Mouse (Mus musculus) small intestine, adult 2 months (tissue): ENCODE results near the gene Ifnab. TPM values are rescaled to one million over a fixed set of nuclear protein-coding genes. Genes with fewer than 3 reads are reported as not detected.

Source experiments
- H3K27ac ChIP-seq: fragments of 200-500 bp; 2 replicates; pipeline ENCODE4 v1.5.1; 2012; ENCODE audit warnings: low read depth, low read length, control low read depth, inconsistent platforms; ENCODE audit not compliant: insufficient read depth
- H3K27me3 ChIP-seq: fragments of 200-500 bp; 2 replicates; pipeline ENCODE4 v1.6.1; 2012; ENCODE audit warnings: mild to moderate bottlenecking, moderate library complexity, low read length, inconsistent platforms; ENCODE audit not compliant: control insufficient read depth, insufficient read depth
- H3K36me3 ChIP-seq: fragments of 200-500 bp; 2 replicates; pipeline ENCODE4 v1.6.1; 2012; ENCODE audit warnings: mild to moderate bottlenecking, low read length, control low read depth, inconsistent platforms; ENCODE audit not compliant: control insufficient read depth, insufficient read depth
- H3K4me1 ChIP-seq: fragments of 200-500 bp; 2 replicates; pipeline ENCODE4 v1.6.1; 2012; ENCODE audit warnings: low read length, inconsistent platforms, mixed read lengths; ENCODE audit not compliant: control insufficient read depth, insufficient read depth, insufficient read length
- H3K4me3 ChIP-seq: fragments of 200-500 bp; 2 replicates; pipeline ENCODE4 v1.5.1; 2012; ENCODE audit warnings: low read depth, mild to moderate bottlenecking, control low read depth, inconsistent platforms, low read length, moderate library complexity
- CTCF ChIP-seq: fragments of 200-500 bp; IDR thresholded peaks from 2 replicates; pipeline ENCODE4 v1.5.1; 2012; ENCODE audit warnings: low read depth, mild to moderate bottlenecking, control low read depth, inconsistent platforms, low read length, moderate library complexity, mixed read lengths; ENCODE audit not compliant: insufficient replicate concordance, insufficient read length; ENCODE audit errors: extremely low read depth
- POLR2A ChIP-seq: fragments of 200-500 bp; IDR thresholded peaks from 2 replicates; pipeline ENCODE4 v1.6.1; 2012; ENCODE audit warnings: low read depth, mild to moderate bottlenecking, control low read depth, inconsistent platforms, low read length, moderate library complexity
- WGBS: fragments of 180-500 bp; shearing (Covaris S2); methylation state at CpG from one replicate; pipeline ENCODE4 v1.1.7; 2018; 5-methylcytosine and 5-hydroxymethylcytosine counted together
- polyA plus RNA-seq: library from polyadenylated mRNA; depleted of rRNA; stranded (reverse); fragments of >200 nt; gene quantifications from 2 replicates; pipeline ENCODE4 v1.2.3, GENCODE M21; 2012

The Ifnab gene
- polyA plus RNA-seq, 1 experiment = not detected

GRCm38 (mm10) chr4:88697753-88698152 lies 6.6 kb upstream of the Ifnab start:
- TF ChIP-seq POLR2A = no peak
- no peak for TF ChIP-seq CTCF
- Histone ChIP-seq H3K36me3 (no peaks in the 10 kb centered on the region), H3K27ac (no peak overlapping the region), H3K4me1 (no peaks in the 10 kb centered on the region), H3K4me3 (no peak overlapping the region), H3K27me3 (no peaks in the 10 kb centered on the region)
- 53% methylated on average over 4 of the region's 4 CpGs for WGBS

GRCm38 (mm10) chr4:88697108-88697507 lies 5.9 kb upstream of the Ifnab start:
- no peaks in the 10 kb centered on the region for H3K27me3 ChIP-seq
- H3K27ac ChIP-seq = no peak overlapping the region
- H3K36me3 ChIP-seq = no peaks in the 10 kb centered on the region
- TF ChIP-seq CTCF (no peak), POLR2A (no peak)
- 61% methylated on average over 6 of the region's 6 CpGs for WGBS
- H3K4me3 ChIP-seq = no peak overlapping the region
- no peaks in the 10 kb centered on the region for H3K4me1 ChIP-seq

GRCm38 (mm10) chr4:88696237-88696884 lies 5.2 kb upstream of the Ifnab start:
- no peak for TF ChIP-seq POLR2A
- peak; percentile 99 for TF ChIP-seq CTCF
- H3K27ac ChIP-seq = no peak overlapping the region
- WGBS = 30% methylated on average over 3 of the region's 3 CpGs
- H3K4me1 ChIP-seq = no peaks in the 10 kb centered on the region
- H3K4me3 ChIP-seq = no peak overlapping the region
- H3K27me3 ChIP-seq = no peaks in the 10 kb centered on the region
- H3K36me3 ChIP-seq = no peaks in the 10 kb centered on the region

GRCm38 (mm10) chr4:88693392-88693791 lies 2.2 kb upstream of the Ifnab start:
- Histone ChIP-seq H3K27me3 (no peaks in the 10 kb centered on the region), H3K36me3 (no peaks in the 10 kb centered on the region), H3K27ac (no peak overlapping the region), H3K4me1 (no peaks in the 10 kb centered on the region), H3K4me3 (no peak overlapping the region)
- TF ChIP-seq CTCF = no peak
- TF ChIP-seq POLR2A = no peak
- 65% methylated on average over 2 of the region's 2 CpGs for WGBS

GRCm38 (mm10) chr4:88692537-88692936 lies 1.4 kb upstream of the Ifnab start:
- no peak overlapping the region for H3K4me3 ChIP-seq
- TF ChIP-seq POLR2A (no peak), CTCF (no peak)
- no peaks in the 10 kb centered on the region for H3K36me3 ChIP-seq
- H3K27me3 ChIP-seq = no peaks in the 10 kb centered on the region
- 63% methylated on average over 1 of the region's 1 CpGs for WGBS
- H3K4me1 ChIP-seq = no peaks in the 10 kb centered on the region
- H3K27ac ChIP-seq = no peak overlapping the region

GRCm38 (mm10) chr4:88683812-88684211 lies 7.3 kb downstream of the Ifnab start, which contains the start of gene Ifna2:
Gene Ifna2, minus strand, starts transcription at chr4:88683912.
- no peaks in the 10 kb centered on the region for H3K4me1 ChIP-seq
- no peak within 1 kb of the TSS for H3K27ac ChIP-seq
- WGBS = 68% methylated on average over 1 of the region's 1 CpGs
- no peaks in the 10 kb centered on the region for H3K36me3 ChIP-seq
- H3K4me3 ChIP-seq = no peak within 1 kb of the TSS
- H3K27me3 ChIP-seq = no peaks in the 10 kb centered on the region
- TF ChIP-seq CTCF = no peak
- TF ChIP-seq POLR2A = no peak

- no peak overlapping the region for H3K4me3 ChIP-seq
- no peak overlapping the region for H3K27ac ChIP-seq
- 38% methylated on average over 3 of the region's 3 CpGs for WGBS
- no peaks in the 10 kb centered on the region for H3K36me3 ChIP-seq
- TF ChIP-seq CTCF (no peak), POLR2A (no peak)
- H3K27me3 ChIP-seq = no peaks in the 10 kb centered on the region
- H3K4me1 ChIP-seq = no peaks in the 10 kb centered on the region
Measured at GRCm38 (mm10) chr4:88681353-88681752, 9.8 kb downstream of the Ifnab start.

GRCm38 (mm10) chr4:88680362-88680761 lies 10.8 kb downstream of the Ifnab start:
- H3K27me3 ChIP-seq = no peaks in the 10 kb centered on the region
- H3K4me3 ChIP-seq = no peak overlapping the region
- 44% methylated on average over 8 of the region's 8 CpGs for WGBS
- H3K4me1 ChIP-seq = no peaks in the 10 kb centered on the region
- H3K36me3 ChIP-seq = no peaks in the 10 kb centered on the region
- no peak overlapping the region for H3K27ac ChIP-seq
- no peak for TF ChIP-seq CTCF
- no peak for TF ChIP-seq POLR2A
